Mouse (Mus musculus): Measurements from ENCODE around the gene Mfsd10. TPM values are rescaled to one million over a fixed set of nuclear protein-coding genes. Genes with fewer than 3 reads are reported as not detected.
A peak's percentile ranks its signal among the peaks of the same experiment; 100 is the strongest.

Mfsd10 gene
- total and polyA plus RNA-seq, 3 experiments = 136 to 296 TPM; not detected in 1

DNA sequence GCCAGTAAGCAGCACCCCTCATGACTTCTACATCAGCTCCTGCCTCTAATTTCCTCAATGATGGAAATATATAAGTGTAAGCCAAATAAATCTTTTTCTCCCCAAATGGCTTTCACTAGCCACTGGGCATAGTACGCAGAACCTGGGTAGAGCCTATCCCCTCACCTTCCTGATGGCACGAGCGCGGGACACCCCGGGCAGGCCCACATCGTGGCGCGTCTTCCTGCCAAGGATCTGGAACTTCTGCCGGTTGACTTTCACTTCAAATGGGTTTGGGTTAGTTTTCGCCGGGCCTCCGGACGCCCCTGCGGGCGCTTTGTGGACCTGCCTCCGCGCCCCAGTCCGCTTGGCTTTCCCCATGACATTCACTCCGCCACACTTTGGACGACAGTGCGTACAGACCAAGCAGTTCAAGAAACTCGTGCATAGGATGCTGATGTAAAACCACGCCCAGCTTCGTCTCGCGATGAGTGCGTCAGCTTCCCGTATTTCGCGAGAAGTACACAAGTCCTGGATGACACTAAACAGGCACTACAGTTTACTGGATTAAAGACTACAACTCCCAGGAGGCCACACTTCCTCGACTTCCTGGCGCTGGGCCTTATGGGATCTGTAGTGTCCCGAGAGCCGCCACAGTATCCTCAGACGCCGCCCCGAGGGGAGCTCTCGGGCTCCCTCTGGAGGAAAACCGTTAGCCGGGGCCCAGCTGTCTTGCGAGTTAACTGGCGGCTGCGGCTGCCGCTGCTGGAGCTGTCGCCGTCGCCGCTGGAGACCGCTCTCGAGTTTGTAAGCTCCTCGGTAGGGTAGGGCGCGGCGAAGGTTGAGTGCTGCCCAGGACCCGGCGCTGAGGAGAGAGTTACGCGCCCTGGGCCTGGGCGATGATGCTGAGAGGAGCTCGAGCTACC, 22.9 kb upstream of the Mfsd10 start, which contains the start of the genes Nop14 and Grk4 (continued):
- TF ChIP-seq MXI1 (IDR thresholded peaks at IDR 0.05; ENCODE audit: low read depth, low read length) (peak; percentile 99), GABPA (IDR thresholded peaks at IDR 0.05; ENCODE audit: low read depth, low read length) (no peak), ETS1 (IDR thresholded peaks at IDR 0.05; ENCODE audit: low read depth, low read length) (peak; percentile 43; the same call in 1 of the 2 replicates), ZMIZ1 (IDR thresholded peaks at IDR 0.05; ENCODE audit: low read depth, low read length) (peak; percentile 96)

DNA sequence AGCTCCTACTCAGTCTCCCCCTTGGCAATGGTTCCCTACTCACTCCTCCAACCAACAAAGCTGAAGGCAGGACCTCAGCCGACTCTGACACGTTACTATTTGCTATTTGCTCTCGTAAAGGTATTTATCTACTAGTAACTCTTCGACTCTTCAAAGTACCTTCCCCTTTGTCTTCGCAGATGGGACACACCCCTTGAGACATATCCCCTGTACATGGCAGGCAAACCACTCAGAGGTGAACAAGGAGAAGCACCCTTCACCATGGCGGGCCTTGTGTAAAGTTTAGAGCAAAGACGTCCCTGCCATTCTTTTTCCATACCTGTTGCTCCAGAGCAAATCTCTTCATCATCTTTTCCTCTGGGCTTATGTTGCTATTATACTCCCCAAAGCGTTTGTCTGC, 20.5 kb upstream of the Mfsd10 start:
- H3K4me1 ChIP-seq (ENCODE audit: control insufficient read depth in 1 of 2, insufficient read depth in 2 of 2, low read length in 2 of 2) = peaks cover 5 to 14% of the 10 kb centered on the region in 2 experiments; a peak in 3 of 4 replicates
- H3K9me3 ChIP-seq (replicated peaks; ENCODE audit: insufficient read depth, low read length) = no peaks in the 10 kb centered on the region
- H3K9ac ChIP-seq (ENCODE audit: control insufficient read depth, low read depth, low read length, poor library complexity, severe bottlenecking) = no peak overlapping the region
- H3K36me3 ChIP-seq (ENCODE audit: control insufficient read depth in 1 of 2, insufficient read depth in 2 of 2, low read length in 2 of 2) = peaks cover 25 to 30% of the 10 kb centered on the region in 2 experiments
- H3K79me2 ChIP-seq (ENCODE audit: control insufficient read depth, insufficient read depth, low read length, poor library complexity) = peaks cover 21% of the 10 kb centered on the region
- TF ChIP-seq GABPA (IDR thresholded peaks at IDR 0.05; ENCODE audit: low read depth, low read length) (no peak), SMC3 (IDR thresholded peaks at IDR 0.05; ENCODE audit: low read depth, low read length) (no peak), TAL1 (IDR thresholded peaks at IDR 0.05; ENCODE audit: low read length) (no peak), ELF1 (IDR thresholded peaks at IDR 0.05; ENCODE audit: low read depth, low read length) (no peak), POLR2AphosphoS2 (IDR thresholded peaks at IDR 0.05; ENCODE audit: low read length) (no peak), TBP (IDR thresholded peaks at IDR 0.05; ENCODE audit: low read depth, low read length) (no peak), NRF1 (IDR thresholded peaks at IDR 0.05; ENCODE audit: insufficient read depth, low read depth, low read length, poor library complexity, severe bottlenecking) (no peak), RCOR1 (IDR thresholded peaks at IDR 0.05; ENCODE audit: low read depth, low read length) (no peak), BHLHE40 (IDR thresholded peaks at IDR 0.05; ENCODE audit: borderline replicate concordance, low read depth, low read length) (no peak), E2F4 (IDR thresholded peaks at IDR 0.05; ENCODE audit: borderline replicate concordance, low read depth, low read length) (no peak), CHD2 (IDR thresholded peaks at IDR 0.05; ENCODE audit: low read length) (no peak), KAT2A (conservative IDR thresholded peaks at IDR 0.05; ENCODE audit: low read depth, low read length) (no peak), USF1 (IDR thresholded peaks at IDR 0.05; ENCODE audit: low read depth, low read length) (no peak)
- DNase-seq (ENCODE audit: low read depth, low spot score) = peak; percentile 19
- H3K27me3 ChIP-seq (ENCODE audit: control insufficient read depth in 1 of 2, insufficient read depth in 2 of 2, low read length in 2 of 2) = no peaks in the 10 kb centered on the region
- H3K27ac ChIP-seq (ENCODE audit: control insufficient read depth, low read depth, low read length) = no peak overlapping the region
- H3K4me3 ChIP-seq (ENCODE audit: control insufficient read depth in 1 of 2, insufficient read depth in 1 of 2, low read depth in 2 of 2, low read length in 2 of 2) = no peak overlapping the region

DNA sequence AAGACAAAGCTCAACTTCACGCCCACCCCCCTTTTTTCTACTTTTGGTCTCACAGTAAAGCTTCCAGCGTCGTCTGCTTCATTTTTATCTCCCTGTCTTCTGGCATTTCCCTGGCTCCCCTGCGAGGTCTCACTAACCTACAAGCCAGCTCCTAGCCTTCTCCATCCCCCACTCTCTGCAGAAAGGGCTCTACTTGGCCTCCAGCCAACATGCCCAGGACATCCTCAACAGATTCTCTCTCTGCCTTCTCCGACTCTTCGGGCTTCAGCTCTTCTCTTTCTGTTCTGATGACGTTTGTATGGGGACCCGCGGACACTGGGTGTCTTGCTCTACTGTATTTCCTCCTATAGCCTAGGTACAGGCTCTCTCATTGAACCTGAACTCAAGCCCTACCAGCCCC, 17.9 kb upstream of the Mfsd10 start:
- TF ChIP-seq ZMIZ1 (IDR thresholded peaks at IDR 0.05; ENCODE audit: low read depth, low read length) = no peak
- no peak for TF ChIP-seq TAL1 (IDR thresholded peaks at IDR 0.05; ENCODE audit: low read length)
- TF ChIP-seq SMC3 (IDR thresholded peaks at IDR 0.05; ENCODE audit: low read depth, low read length) = no peak
- no peak for TF ChIP-seq NRF1 (IDR thresholded peaks at IDR 0.05; ENCODE audit: insufficient read depth, low read depth, low read length, poor library complexity, severe bottlenecking)
- no peak for TF ChIP-seq GATA1 (IDR thresholded peaks at IDR 0.05; ENCODE audit: low read depth, low read length)
- no peak for TF ChIP-seq RCOR1 (IDR thresholded peaks at IDR 0.05; ENCODE audit: low read depth, low read length)
- TF ChIP-seq ZNF384 (IDR thresholded peaks at IDR 0.05; ENCODE audit: low read depth, low read length) = no peak
- TF ChIP-seq KAT2A (conservative IDR thresholded peaks at IDR 0.05; ENCODE audit: low read depth, low read length) = no peak
- TF ChIP-seq ZKSCAN1 (IDR thresholded peaks at IDR 0.05; ENCODE audit: low read depth, low read length) = no peak
- TF ChIP-seq TBP (IDR thresholded peaks at IDR 0.05; ENCODE audit: low read depth, low read length) = no peak
- no peak for TF ChIP-seq MEF2A (IDR thresholded peaks at IDR 0.05; ENCODE audit: extremely low read depth, insufficient replicate concordance, low read depth, low read length, poor library complexity, severe bottlenecking)
- TF ChIP-seq HCFC1 (IDR thresholded peaks at IDR 0.05; ENCODE audit: low read depth, low read length) = no peak
- TF ChIP-seq MAX (IDR thresholded peaks at IDR 0.05; ENCODE audit: low read length) = no peak
- no peak for TF ChIP-seq MAZ (IDR thresholded peaks at IDR 0.05; ENCODE audit: low read depth, low read length)
- Histone ChIP-seq H3K79me2 (ENCODE audit: control insufficient read depth, insufficient read depth, low read length, poor library complexity) (peaks cover 21% of the 10 kb centered on the region), H3K9ac (ENCODE audit: control insufficient read depth, low read depth, low read length, poor library complexity, severe bottlenecking) (no peak overlapping the region), H3K4me1 (ENCODE audit: control insufficient read depth in 1 of 2, insufficient read depth in 2 of 2, low read length in 2 of 2) (peaks cover 5 to 9% of the 10 kb centered on the region in 2 experiments; a peak in 2 of 4 replicates), H3K27ac (ENCODE audit: control insufficient read depth, low read depth, low read length) (no peak overlapping the region), H3K9me3 (replicated peaks; ENCODE audit: insufficient read depth, low read length) (no peaks in the 10 kb centered on the region), H3K27me3 (ENCODE audit: control insufficient read depth in 1 of 2, insufficient read depth in 2 of 2, low read length in 2 of 2) (no peaks in the 10 kb centered on the region), H3K36me3 (ENCODE audit: control insufficient read depth in 1 of 2, insufficient read depth in 2 of 2, low read length in 2 of 2) (peaks cover 17 to 46% of the 10 kb centered on the region in 2 experiments), H3K4me3 (ENCODE audit: control insufficient read depth in 1 of 2, insufficient read depth in 1 of 2, low read depth in 2 of 2, low read length in 2 of 2) (no peak overlapping the region)
- no peak for DNase-seq (ENCODE audit: low read depth, low spot score)
